Mouse (Mus musculus): Measurements from ENCODE around the gene Fbxl17. TPM values are rescaled to one million over a fixed set of nuclear protein-coding genes. Genes with fewer than 3 reads are reported as not detected.

The Fbxl17 gene
- polyA plus RNA-seq, 1 experiment, result 4.1 TPM

GRCm38 (mm10) chr17:63262674-63263073 is 237.1 kb downstream of the Fbxl17 start:
- no peaks in the 10 kb centered on the region for H3K27me3 ChIP-seq (ENCODE audit: control insufficient read depth, insufficient read depth, low read length)
- no peak overlapping the region for H3K27ac ChIP-seq (ENCODE audit: control insufficient read depth, insufficient read depth, low read depth, low read length)
- no peak for TF ChIP-seq POLR2A (IDR thresholded peaks at IDR 0.05; ENCODE audit: control insufficient read depth, low read depth, low read length)
- no peak overlapping the region for H3K4me3 ChIP-seq (ENCODE audit: control insufficient read depth, low read depth, low read length)
- H3K4me1 ChIP-seq (ENCODE audit: control insufficient read depth, insufficient read depth, low read length), result no peaks in the 10 kb centered on the region
- no peaks in the 10 kb centered on the region for H3K36me3 ChIP-seq (ENCODE audit: control insufficient read depth, insufficient read depth, low read length)

GRCm38 (mm10) chr17:63261508-63262141 is 238.2 kb downstream of the Fbxl17 start:
- Histone ChIP-seq H3K4me3 (ENCODE audit: control insufficient read depth, low read depth, low read length) (no peak overlapping the region), H3K27ac (ENCODE audit: control insufficient read depth, insufficient read depth, low read depth, low read length) (no peak overlapping the region), H3K4me1 (ENCODE audit: control insufficient read depth, insufficient read depth, low read length) (no peaks in the 10 kb centered on the region), H3K36me3 (ENCODE audit: control insufficient read depth, insufficient read depth, low read length) (no peaks in the 10 kb centered on the region), H3K27me3 (ENCODE audit: control insufficient read depth, insufficient read depth, low read length) (no peaks in the 10 kb centered on the region)
- TF ChIP-seq POLR2A (IDR thresholded peaks at IDR 0.05; ENCODE audit: control insufficient read depth, low read depth, low read length), result no peak
- no peak for TF ChIP-seq CTCF (IDR thresholded peaks at IDR 0.05; ENCODE audit: control insufficient read depth, insufficient read depth, insufficient replicate concordance, low read depth, low read length)

- Histone ChIP-seq H3K4me3 (ENCODE audit: control insufficient read depth, low read depth, low read length) (no peak overlapping the region), H3K27me3 (ENCODE audit: control insufficient read depth, insufficient read depth, low read length) (no peaks in the 10 kb centered on the region), H3K27ac (ENCODE audit: control insufficient read depth, insufficient read depth, low read depth, low read length) (no peak overlapping the region), H3K36me3 (ENCODE audit: control insufficient read depth, insufficient read depth, low read length) (no peaks in the 10 kb centered on the region), H3K4me1 (ENCODE audit: control insufficient read depth, insufficient read depth, low read length) (no peaks in the 10 kb centered on the region)
- TF ChIP-seq POLR2A (IDR thresholded peaks at IDR 0.05; ENCODE audit: control insufficient read depth, low read depth, low read length), result no peak
- no peak for TF ChIP-seq CTCF (IDR thresholded peaks at IDR 0.05; ENCODE audit: control insufficient read depth, insufficient read depth, insufficient replicate concordance, low read depth, low read length)
Measured at GRCm38 (mm10) chr17:63259091-63259490, 240.7 kb downstream of the Fbxl17 start.

GRCm38 (mm10) chr17:63246144-63246619 is 253.6 kb downstream of the Fbxl17 start:
- no peak overlapping the region for H3K4me3 ChIP-seq (ENCODE audit: control insufficient read depth, low read depth, low read length)

GRCm38 (mm10) chr17:63245472-63245871 is 254.3 kb downstream of the Fbxl17 start:
- TF ChIP-seq POLR2A (IDR thresholded peaks at IDR 0.05; ENCODE audit: control insufficient read depth, low read depth, low read length) (no peak), CTCF (IDR thresholded peaks at IDR 0.05; ENCODE audit: control insufficient read depth, insufficient read depth, insufficient replicate concordance, low read depth, low read length) (no peak)
- H3K27ac ChIP-seq (ENCODE audit: control insufficient read depth, insufficient read depth, low read depth, low read length), result no peak overlapping the region
- H3K36me3 ChIP-seq (ENCODE audit: control insufficient read depth, insufficient read depth, low read length), result no peaks in the 10 kb centered on the region

More at GRCm38 (mm10) chr17:63246144-63246619, 253.6 kb downstream of the Fbxl17 start:
- TF ChIP-seq POLR2A (IDR thresholded peaks at IDR 0.05; ENCODE audit: control insufficient read depth, low read depth, low read length), result no peak
- TF ChIP-seq CTCF (IDR thresholded peaks at IDR 0.05; ENCODE audit: control insufficient read depth, insufficient read depth, insufficient replicate concordance, low read depth, low read length), result no peak
- H3K27me3 ChIP-seq (ENCODE audit: control insufficient read depth, insufficient read depth, low read length), result no peaks in the 10 kb centered on the region
- peaks cover 4% of the 10 kb centered on the region; the same call in 1 of the 2 replicates for H3K4me1 ChIP-seq (ENCODE audit: control insufficient read depth, insufficient read depth, low read length)
- H3K27ac ChIP-seq (ENCODE audit: control insufficient read depth, insufficient read depth, low read depth, low read length), result no peak overlapping the region
- H3K36me3 ChIP-seq (ENCODE audit: control insufficient read depth, insufficient read depth, low read length), result no peaks in the 10 kb centered on the region

GRCm38 (mm10) chr17:63242761-63243160 is 257.1 kb downstream of the Fbxl17 start:
- Histone ChIP-seq H3K4me3 (ENCODE audit: control insufficient read depth, low read depth, low read length) (no peak overlapping the region), H3K27ac (ENCODE audit: control insufficient read depth, insufficient read depth, low read depth, low read length) (no peak overlapping the region), H3K36me3 (ENCODE audit: control insufficient read depth, insufficient read depth, low read length) (no peaks in the 10 kb centered on the region), H3K4me1 (ENCODE audit: control insufficient read depth, insufficient read depth, low read length) (peaks cover 4% of the 10 kb centered on the region; the same call in 1 of the 2 replicates), H3K27me3 (ENCODE audit: control insufficient read depth, insufficient read depth, low read length) (no peaks in the 10 kb centered on the region)
- no peak for TF ChIP-seq POLR2A (IDR thresholded peaks at IDR 0.05; ENCODE audit: control insufficient read depth, low read depth, low read length)
- TF ChIP-seq CTCF (IDR thresholded peaks at IDR 0.05; ENCODE audit: control insufficient read depth, insufficient read depth, insufficient replicate concordance, low read depth, low read length), result no peak

More at GRCm38 (mm10) chr17:63245472-63245871, 254.3 kb downstream of the Fbxl17 start:
- H3K4me3 ChIP-seq (ENCODE audit: control insufficient read depth, low read depth, low read length), result no peak overlapping the region
- H3K27me3 ChIP-seq (ENCODE audit: control insufficient read depth, insufficient read depth, low read length), result no peaks in the 10 kb centered on the region
- peaks cover 4% of the 10 kb centered on the region; the same call in 1 of the 2 replicates for H3K4me1 ChIP-seq (ENCODE audit: control insufficient read depth, insufficient read depth, low read length)

GRCm38 (mm10) chr17:63240731-63241106 is 259.1 kb downstream of the Fbxl17 start:
- no peak overlapping the region for H3K4me3 ChIP-seq (ENCODE audit: control insufficient read depth, low read depth, low read length)
- H3K27me3 ChIP-seq (ENCODE audit: control insufficient read depth, insufficient read depth, low read length), result no peaks in the 10 kb centered on the region
- H3K27ac ChIP-seq (ENCODE audit: control insufficient read depth, insufficient read depth, low read depth, low read length), result no peak overlapping the region
- H3K4me1 ChIP-seq (ENCODE audit: control insufficient read depth, insufficient read depth, low read length), result peaks cover 3% of the 10 kb centered on the region; the same call in 1 of the 2 replicates
- no peaks in the 10 kb centered on the region for H3K36me3 ChIP-seq (ENCODE audit: control insufficient read depth, insufficient read depth, low read length)
- TF ChIP-seq CTCF (IDR thresholded peaks at IDR 0.05; ENCODE audit: control insufficient read depth, insufficient read depth, insufficient replicate concordance, low read depth, low read length), result no peak
- TF ChIP-seq POLR2A (IDR thresholded peaks at IDR 0.05; ENCODE audit: control insufficient read depth, low read depth, low read length), result no peak
